Mouse (Mus musculus): Measurements from ENCODE around the gene Exosc5.

The Exosc5 gene

GRCm38 (mm10) chr7:25658657-25659472, at the start of gene Exosc5, which contains the start of gene Bckdha:
Gene Exosc5, plus strand, starts transcription at chr7:25659164.
Gene Bckdha, minus strand, starts transcription at chr7:25658981.
- in situ Hi-C loops (cut with MboI; ENCODE audit: low pct_unique_long_range_greater_than_20kb in 1 of 2, low sequenced_read_pairs in 2 of 2, unreplicated experiment in 1 of 2): no loop called here

GRCm38 (mm10) chr7:25610056-25610455, 48.9 kb upstream of the Exosc5 start:
- in situ Hi-C loops (cut with MboI; ENCODE audit: low pct_unique_long_range_greater_than_20kb in 1 of 2, low sequenced_read_pairs in 2 of 2, unreplicated experiment in 1 of 2): loop anchor here in 1 of 2 experiments (25.0 kb wide), 1 partner anchor 473 kb away; no protein-coding TSS in a partner anchor

- in situ Hi-C loops (cut with MboI; ENCODE audit: low pct_unique_long_range_greater_than_20kb in 1 of 2, low sequenced_read_pairs in 2 of 2, unreplicated experiment in 1 of 2): loop anchor here in 1 of 2 experiments (25.0 kb wide), 1 partner anchor 474 kb away; no protein-coding TSS in a partner anchor
Observed at GRCm38 (mm10) chr7:25611501-25611900, 47.5 kb upstream of the Exosc5 start.

GRCm38 (mm10) chr7:25614086-25614485, 44.9 kb upstream of the Exosc5 start:
- in situ Hi-C loops (cut with MboI; ENCODE audit: low pct_unique_long_range_greater_than_20kb in 1 of 2, low sequenced_read_pairs in 2 of 2, unreplicated experiment in 1 of 2): loop anchor here in 1 of 2 experiments (25.0 kb wide), 1 partner anchor 477 kb away; no protein-coding TSS in a partner anchor

GRCm38 (mm10) chr7:25614831-25615705, 43.9 kb upstream of the Exosc5 start:
- in situ Hi-C loops (cut with MboI; ENCODE audit: low pct_unique_long_range_greater_than_20kb in 1 of 2, low sequenced_read_pairs in 2 of 2, unreplicated experiment in 1 of 2): loop anchor here in 1 of 2 experiments (25.0 kb wide), 1 partner anchor 478 kb away; no protein-coding TSS in a partner anchor

- in situ Hi-C loops (cut with MboI; ENCODE audit: low pct_unique_long_range_greater_than_20kb in 1 of 2, low sequenced_read_pairs in 2 of 2, unreplicated experiment in 1 of 2): loop anchor here in 1 of 2 experiments (25.0 kb wide), 1 partner anchor 478 kb away; no protein-coding TSS in a partner anchor
Observed at GRCm38 (mm10) chr7:25615706-25616011, 43.3 kb upstream of the Exosc5 start, which contains the start of gene Erich4. Gene Erich4, minus strand, starts transcription at chr7:25615892.

- in situ Hi-C loops (cut with MboI; ENCODE audit: low pct_unique_long_range_greater_than_20kb in 1 of 2, low sequenced_read_pairs in 2 of 2, unreplicated experiment in 1 of 2): loop anchor here in 1 of 2 experiments (25.0 kb wide), 1 partner anchor 480 kb away; no protein-coding TSS in a partner anchor
Observed at GRCm38 (mm10) chr7:25617376-25618160, 41.4 kb upstream of the Exosc5 start.

- in situ Hi-C loops (cut with MboI; ENCODE audit: low pct_unique_long_range_greater_than_20kb in 1 of 2, low sequenced_read_pairs in 2 of 2, unreplicated experiment in 1 of 2): loop anchor here in 1 of 2 experiments (25.0 kb wide), 1 partner anchor 482 kb away; no protein-coding TSS in a partner anchor
Observed at GRCm38 (mm10) chr7:25618865-25619721, 39.9 kb upstream of the Exosc5 start, which contains the start of gene Dmac2. Gene Dmac2, plus strand, starts transcription at chr7:25619414.

GRCm38 (mm10) chr7:25619722-25619991, 39.3 kb upstream of the Exosc5 start:
- in situ Hi-C loops (cut with MboI; ENCODE audit: low pct_unique_long_range_greater_than_20kb in 1 of 2, low sequenced_read_pairs in 2 of 2, unreplicated experiment in 1 of 2): loop anchor here in 1 of 2 experiments (25.0 kb wide), 1 partner anchor 482 kb away; no protein-coding TSS in a partner anchor

- in situ Hi-C loops (cut with MboI; ENCODE audit: low pct_unique_long_range_greater_than_20kb in 1 of 2, low sequenced_read_pairs in 2 of 2, unreplicated experiment in 1 of 2): loop anchor here in 1 of 2 experiments (5.0 to 25.0 kb wide), 2 partner anchors 82 to 483 kb away; no protein-coding TSS in a partner anchor
Observed at GRCm38 (mm10) chr7:25620101-25620500, 38.9 kb upstream of the Exosc5 start.

- in situ Hi-C loops (cut with MboI; ENCODE audit: low pct_unique_long_range_greater_than_20kb in 1 of 2, low sequenced_read_pairs in 2 of 2, unreplicated experiment in 1 of 2): loop anchor here in 1 of 2 experiments (5.0 to 25.0 kb wide), 2 partner anchors 82 to 483 kb away; no protein-coding TSS in a partner anchor
Observed at GRCm38 (mm10) chr7:25620751-25621150, 38.2 kb upstream of the Exosc5 start.

- in situ Hi-C loops (cut with MboI; ENCODE audit: low pct_unique_long_range_greater_than_20kb in 1 of 2, low sequenced_read_pairs in 2 of 2, unreplicated experiment in 1 of 2): loop anchor here in 1 of 2 experiments (5.0 to 25.0 kb wide), 2 partner anchors 78 to 487 kb away; no protein-coding TSS in a partner anchor
Observed at GRCm38 (mm10) chr7:25623857-25624370, 35.0 kb upstream of the Exosc5 start.

- in situ Hi-C loops (cut with MboI; ENCODE audit: low pct_unique_long_range_greater_than_20kb in 1 of 2, low sequenced_read_pairs in 2 of 2, unreplicated experiment in 1 of 2): loop anchor here in 1 of 2 experiments (5.0 to 25.0 kb wide), 2 partner anchors 77 to 488 kb away; no protein-coding TSS in a partner anchor
Observed at GRCm38 (mm10) chr7:25624851-25625250, 34.1 kb upstream of the Exosc5 start.

GRCm38 (mm10) chr7:25625594-25626250, 33.2 kb upstream of the Exosc5 start:
- in situ Hi-C loops (cut with MboI; ENCODE audit: low pct_unique_long_range_greater_than_20kb in 1 of 2, low sequenced_read_pairs in 2 of 2, unreplicated experiment in 1 of 2): no loop called here

- in situ Hi-C loops (cut with MboI; ENCODE audit: low pct_unique_long_range_greater_than_20kb in 1 of 2, low sequenced_read_pairs in 2 of 2, unreplicated experiment in 1 of 2): no loop called here
Observed at GRCm38 (mm10) chr7:25626509-25627430, 32.2 kb upstream of the Exosc5 start, which contains the start of gene B3gnt8. Gene B3gnt8, plus strand, starts transcription at chr7:25626654.
